Comparison of ENCODE assay signal across 13 mouse cellular contexts in genomic region chr7:99046545-99047206, GRCm38 (mm10).
DNase-seq lines count a peak whose midpoint lies in the region; ATAC-seq and TF ChIP-seq lines count a peak whose summit lies in the region.
"Had no signal": no experiment of that assay in that cellular context is flagged by ENCODE, and none has a peak within 500 bp of the region (broad histone marks: within the 10 kb centered on the region; RNA-seq: fewer than 3 reads in every experiment).

No protein-coding gene starts in this region.

- no peak for DNase-seq in hindbrain, embryonic 10.5 days (ENCODE audit: low spot score)
- no peak for DNase-seq in neural tube, embryonic 10.5 days (ENCODE audit: extremely low spot score, low spot score)
- DNase-seq in left cerebral cortex, postnatal 14 days (ENCODE audit: low spot score in 2 of 2), result peak; percentile 50 to 77
- no peak for DNase-seq in stomach, postnatal 0 days (ENCODE audit: low spot score)
- no peak for DNase-seq in heart, postnatal 4 days
- no peak for DNase-seq in B cell, adult 2 months
- DNase-seq: cerebellum, adult 11-12 months; kidney, adult 18-20 months; lung, postnatal 14 days; thymus, postnatal 4 days had no signal

- intact Hi-C loops in left cerebral cortex, postnatal 14 days (cut with DNase I), result no loop called here

- H3K9me3 ChIP-seq in hindbrain, embryonic 12.5 days (replicated peaks), result no peaks in the 10 kb centered on the region
- H3K9me3 ChIP-seq in hindbrain, embryonic 10.5 days, result no peaks in the 10 kb centered on the region
- H3K9me3 ChIP-seq in neural tube, embryonic 13.5 days, result no peaks in the 10 kb centered on the region
- no peaks in the 10 kb centered on the region for H3K9me3 ChIP-seq in stomach, postnatal 0 days (ENCODE audit: control insufficient read depth, low read length)

- H3K27ac ChIP-seq in hindbrain, embryonic 12.5 days, result peak overlapping the region; percentile 35; the same call in 1 of the 2 replicates
- H3K27ac ChIP-seq in hindbrain, embryonic 10.5 days, result no peak overlapping the region
- peak overlapping the region; percentile 56; the same call in 1 of the 2 replicates for H3K27ac ChIP-seq in neural tube, embryonic 13.5 days (replicated peaks)
- H3K27ac ChIP-seq in stomach, postnatal 0 days (replicated peaks), result no peak overlapping the region; the same call in 1 of the 2 replicates

- H3K36me3 ChIP-seq in hindbrain, embryonic 12.5 days, result no peaks in the 10 kb centered on the region
- H3K36me3 ChIP-seq in hindbrain, embryonic 10.5 days, result peaks cover 10% of the 10 kb centered on the region
- no peaks in the 10 kb centered on the region for H3K36me3 ChIP-seq in neural tube, embryonic 13.5 days
- H3K36me3 ChIP-seq in stomach, postnatal 0 days (ENCODE audit: control insufficient read depth, insufficient read depth, low read length), result no peaks in the 10 kb centered on the region

- H3K9ac ChIP-seq in hindbrain, embryonic 12.5 days, result no peak overlapping the region
- no peak overlapping the region for H3K9ac ChIP-seq in neural tube, embryonic 13.5 days
- no peak overlapping the region; the same call in 1 of the 2 replicates for H3K9ac ChIP-seq in stomach, postnatal 0 days (ENCODE audit: low read length)

- WGBS in hindbrain, embryonic 12.5 days, result 75% methylated on average over 11 of the region's 11 CpGs
- 81% methylated on average over 11 of the region's 11 CpGs for WGBS in hindbrain, embryonic 10.5 days
- WGBS in neural tube, embryonic 13.5 days, result 63% methylated on average over 11 of the region's 11 CpGs
- 47% methylated on average over 11 of the region's 11 CpGs for WGBS in stomach, postnatal 0 days

- H3K27me3 ChIP-seq in hindbrain, embryonic 12.5 days, result no peaks in the 10 kb centered on the region
- H3K27me3 ChIP-seq in hindbrain, embryonic 10.5 days (ENCODE audit: insufficient read depth, poor library complexity, severe bottlenecking), result no peaks in the 10 kb centered on the region
- H3K27me3 ChIP-seq in neural tube, embryonic 13.5 days, result no peaks in the 10 kb centered on the region
- H3K27me3 ChIP-seq in stomach, postnatal 0 days (ENCODE audit: control insufficient read depth, insufficient read depth, low read length), result no peaks in the 10 kb centered on the region

- H3K4me3 ChIP-seq in hindbrain, embryonic 12.5 days, result no peak overlapping the region
- H3K4me3 ChIP-seq in hindbrain, embryonic 10.5 days, result no peak overlapping the region
- H3K4me3 ChIP-seq in neural tube, embryonic 13.5 days, result no peak overlapping the region
- no peak overlapping the region for H3K4me3 ChIP-seq in stomach, postnatal 0 days (ENCODE audit: low read depth, low read length)

- no peak overlapping the region for H3K4me2 ChIP-seq in hindbrain, embryonic 12.5 days (replicated peaks)
- H3K4me2 ChIP-seq in neural tube, embryonic 13.5 days, result peak overlapping the region; percentile 8; the same call in 1 of the 2 replicates
- H3K4me2 ChIP-seq in stomach, postnatal 0 days (replicated peaks; ENCODE audit: low read depth), result 0 out of 2 replicates have a peak overlapping the region, but pooled peaks have one; percentile 11

- TF ChIP-seq EP300 in stomach, postnatal 0 days (optimal IDR thresholded peaks at IDR 0.05), result no peak

- no peak for TF ChIP-seq CTCF in stomach, postnatal 0 days (IDR thresholded peaks at IDR 0.05; ENCODE audit: low read depth)

- no peak for ATAC-seq in hindbrain, embryonic 12.5 days (ENCODE audit: low FRiP score)
- ATAC-seq in neural tube, embryonic 13.5 days (ENCODE audit: low read depth), result no peak
- no peak for ATAC-seq in stomach, postnatal 0 days (ENCODE audit: low FRiP score, low TSS enrichment)
- ATAC-seq: activated CD4-positive, CD25-positive, alpha-beta regulatory T cell, adult 4 months had no signal

- H3K4me1 ChIP-seq in hindbrain, embryonic 12.5 days, result peaks cover 10% of the 10 kb centered on the region
- peaks cover 11% of the 10 kb centered on the region; the same call in 1 of the 2 replicates for H3K4me1 ChIP-seq in hindbrain, embryonic 10.5 days (replicated peaks)
- peaks cover 20% of the 10 kb centered on the region; the same call in 1 of the 2 replicates for H3K4me1 ChIP-seq in neural tube, embryonic 13.5 days (replicated peaks)
- H3K4me1 ChIP-seq in stomach, postnatal 0 days (replicated peaks; ENCODE audit: control insufficient read depth, insufficient read depth), result 0 out of 2 replicates have a peak, but pooled peaks cover 4% of the 10 kb centered on the region

Comparison
In these comparisons a context has a peak if more than half of its experiments do, and no peak if none do; other contexts are left out.
1. H3K27ac ChIP-seq: peak in hindbrain, embryonic 12.5 days (single experiment) and neural tube, embryonic 13.5 days (single experiment); none in hindbrain, embryonic 10.5 days (single experiment) and stomach, postnatal 0 days (single experiment).
2. DNase-seq: peak in left cerebral cortex, postnatal 14 days (2 of 2); none in hindbrain, embryonic 10.5 days (single experiment), neural tube, embryonic 10.5 days (single experiment), stomach, postnatal 0 days (single experiment), heart, postnatal 4 days (single experiment) and B cell, adult 2 months (0 of 2).